1 mouse cellular context compared by ENCODE assay signal in genomic region chr8:84661458-84661871, GRCm38 (mm10).
TF ChIP-seq lines count a peak whose summit lies in the region.

No protein-coding gene starts in this region.

TF ChIP-seq in CH12.LX, 34 proteins besides CTCF, POLR2A, EP300 and RAD21:
- no peak for TF ChIP-seq CHD1 (IDR thresholded peaks at IDR 0.05; ENCODE audit: low read depth, low read length)
- peak; percentile 84 for TF ChIP-seq ETS1 (conservative IDR thresholded peaks at IDR 0.05; ENCODE audit: low read depth, low read length)
- TF ChIP-seq RCOR1 (conservative IDR thresholded peaks at IDR 0.05; ENCODE audit: low read depth, low read length) = peak; percentile 77
- TF ChIP-seq USF2 (conservative IDR thresholded peaks at IDR 0.05; ENCODE audit: low read depth, low read length) = no peak
- TF ChIP-seq POLR2AphosphoS2 (IDR thresholded peaks at IDR 0.05; ENCODE audit: low read depth, low read length) = no peak
- TF ChIP-seq E2F4 (IDR thresholded peaks at IDR 0.05; ENCODE audit: insufficient replicate concordance, low read depth, low read length) = no peak
- TF ChIP-seq KAT2A (IDR thresholded peaks at IDR 0.05; ENCODE audit: insufficient replicate concordance, low read length) = 0 out of 2 replicates have a peak, but pooled peaks have one; percentile 55
- peak; percentile 54 for TF ChIP-seq HCFC1 (IDR thresholded peaks at IDR 0.05; ENCODE audit: low read depth, low read length)
- TF ChIP-seq CHD2 (IDR thresholded peaks at IDR 0.05; ENCODE audit: low read length) = peak; percentile 69
- TF ChIP-seq ELF1 (IDR thresholded peaks at IDR 0.05; ENCODE audit: low read depth, low read length) = peak; percentile 71
- TF ChIP-seq TBP (conservative IDR thresholded peaks at IDR 0.05; ENCODE audit: low read depth, low read length) = 0 out of 2 replicates have a peak, but pooled peaks have one; percentile 32
- no peak for TF ChIP-seq GABPA (IDR thresholded peaks at IDR 0.05; ENCODE audit: insufficient replicate concordance, low read depth, low read length)
- no peak for TF ChIP-seq JUND (conservative IDR thresholded peaks at IDR 0.05; ENCODE audit: low read depth, low read length)
- peak; percentile 61; the same call in 1 of the 2 replicates for TF ChIP-seq MXI1 (IDR thresholded peaks at IDR 0.05; ENCODE audit: low read depth, low read length)
- no peak for TF ChIP-seq ZC3H11A (IDR thresholded peaks at IDR 0.05; ENCODE audit: low read depth, low read length)
- peak; percentile 84 for TF ChIP-seq MYC (IDR thresholded peaks at IDR 0.05; ENCODE audit: low read depth, low read length)
- TF ChIP-seq IRF4 (IDR thresholded peaks at IDR 0.05; ENCODE audit: low read depth, low read length) = peak; percentile 70
- peak; percentile 82 for TF ChIP-seq MAZ (IDR thresholded peaks at IDR 0.05; ENCODE audit: low read depth, low read length)
- no peak for TF ChIP-seq USF1 (IDR thresholded peaks at IDR 0.05; ENCODE audit: low read depth, low read length)
- TF ChIP-seq MAFK (IDR thresholded peaks at IDR 0.05; ENCODE audit: insufficient replicate concordance, low read length) = no peak
- no peak for TF ChIP-seq ZKSCAN1 (IDR thresholded peaks at IDR 0.05; ENCODE audit: borderline replicate concordance, low read depth, low read length)
- TF ChIP-seq ZMIZ1 (IDR thresholded peaks at IDR 0.05; ENCODE audit: low read depth, low read length) = peak; percentile 57
- peak; percentile 46; the same call in 1 of the 2 replicates for TF ChIP-seq NRF1 (IDR thresholded peaks at IDR 0.05; ENCODE audit: low read depth, low read length)
- peak; percentile 46; the same call in 1 of the 2 replicates for TF ChIP-seq NELFE (IDR thresholded peaks at IDR 0.05; ENCODE audit: low read depth, low read length)
- TF ChIP-seq MAX (IDR thresholded peaks at IDR 0.05; ENCODE audit: low read length) = peak; percentile 78
- peak; percentile 6; the same call in 1 of the 2 replicates for TF ChIP-seq UBTF (IDR thresholded peaks at IDR 0.05; ENCODE audit: low read depth, low read length)
- TF ChIP-seq MEF2A (IDR thresholded peaks at IDR 0.05; ENCODE audit: borderline replicate concordance, low read depth, low read length) = peak; percentile 70; the same call in 1 of the 2 replicates
- 0 out of 2 replicates have a peak, but pooled peaks have one; percentile 4 for TF ChIP-seq SMC3 (IDR thresholded peaks at IDR 0.05; ENCODE audit: low read depth, low read length)
- TF ChIP-seq ZNF384 (IDR thresholded peaks at IDR 0.05; ENCODE audit: low read depth, low read length) = no peak
- no peak for TF ChIP-seq JUN (IDR thresholded peaks at IDR 0.05; ENCODE audit: insufficient read depth, low read depth, low read length)
- TF ChIP-seq PAX5 (IDR thresholded peaks at IDR 0.05; ENCODE audit: low read length) = no peak
- peak; percentile 87 for TF ChIP-seq BHLHE40 (IDR thresholded peaks at IDR 0.05; ENCODE audit: low read depth, low read length)
- peak; percentile 70; the same call in 1 of the 2 replicates for TF ChIP-seq TCF12 (IDR thresholded peaks at IDR 0.05; ENCODE audit: low read depth, low read length)
- peak; percentile 61; the same call in 1 of the 2 replicates for TF ChIP-seq SIN3A (IDR thresholded peaks at IDR 0.05; ENCODE audit: low read length)
